Mouse (Mus musculus) thymus, postnatal 25 days (tissue): Measurements from ENCODE around the gene Ccdc28b.

Experiments used
- DNase-seq: peaks from one replicate; pipeline ENCODE4 v3.0.0; 2022

Gene Ccdc28b

DNA sequence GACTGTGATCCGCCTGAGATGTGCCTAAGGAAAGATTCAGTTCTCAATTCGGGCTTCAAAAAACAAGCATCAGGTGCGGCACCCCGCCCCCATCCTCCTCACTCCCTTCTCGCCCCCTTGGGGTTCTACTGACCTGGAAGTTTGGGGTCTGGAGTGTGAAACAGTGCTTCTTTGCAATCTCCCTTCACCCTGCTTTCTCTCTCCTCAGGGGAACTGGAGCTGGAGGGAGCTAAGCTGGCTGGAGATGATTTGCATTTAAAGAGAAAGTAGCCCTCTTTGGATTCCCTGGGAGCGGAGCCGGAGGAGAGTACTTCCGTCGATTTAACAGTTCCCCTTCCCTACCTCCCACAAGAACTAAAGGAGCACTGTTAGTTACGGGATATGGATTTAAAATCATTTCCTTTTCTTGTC, at the start of gene Ccdc28b:
Gene Ccdc28b (minus strand): TSS at position 267 of the 411 bp plus-strand sequence.
- peak; percentile 58 for DNase-seq

DNA sequence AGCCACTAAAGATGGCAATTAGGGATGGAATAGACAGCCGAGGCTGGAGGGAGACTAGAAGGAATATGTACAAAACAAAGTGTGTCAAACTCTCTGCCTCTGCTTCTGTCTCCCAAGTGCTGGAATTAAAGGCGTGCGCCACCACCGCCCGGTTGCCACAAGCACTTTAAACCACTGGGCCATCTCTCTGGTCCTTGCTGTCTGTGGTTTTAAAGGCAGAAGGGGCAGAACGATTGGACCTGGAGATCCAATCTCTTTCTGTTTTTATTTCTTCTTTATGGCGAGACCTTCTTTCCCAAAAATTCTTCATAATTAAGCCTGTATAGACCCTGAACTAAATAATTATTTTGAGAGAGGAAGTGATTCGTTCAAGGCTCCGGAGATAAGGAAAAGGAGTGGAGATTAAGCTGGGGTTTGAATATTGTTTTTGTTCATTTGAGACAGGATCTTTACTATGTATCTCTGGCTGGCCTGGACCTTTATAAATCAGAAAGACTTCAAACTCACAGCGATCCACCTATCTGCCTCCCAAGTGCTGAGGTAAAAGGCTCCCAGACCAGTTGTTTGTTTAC, 49.2 kb upstream of the Ccdc28b start:
- DNase-seq: no peak

DNA sequence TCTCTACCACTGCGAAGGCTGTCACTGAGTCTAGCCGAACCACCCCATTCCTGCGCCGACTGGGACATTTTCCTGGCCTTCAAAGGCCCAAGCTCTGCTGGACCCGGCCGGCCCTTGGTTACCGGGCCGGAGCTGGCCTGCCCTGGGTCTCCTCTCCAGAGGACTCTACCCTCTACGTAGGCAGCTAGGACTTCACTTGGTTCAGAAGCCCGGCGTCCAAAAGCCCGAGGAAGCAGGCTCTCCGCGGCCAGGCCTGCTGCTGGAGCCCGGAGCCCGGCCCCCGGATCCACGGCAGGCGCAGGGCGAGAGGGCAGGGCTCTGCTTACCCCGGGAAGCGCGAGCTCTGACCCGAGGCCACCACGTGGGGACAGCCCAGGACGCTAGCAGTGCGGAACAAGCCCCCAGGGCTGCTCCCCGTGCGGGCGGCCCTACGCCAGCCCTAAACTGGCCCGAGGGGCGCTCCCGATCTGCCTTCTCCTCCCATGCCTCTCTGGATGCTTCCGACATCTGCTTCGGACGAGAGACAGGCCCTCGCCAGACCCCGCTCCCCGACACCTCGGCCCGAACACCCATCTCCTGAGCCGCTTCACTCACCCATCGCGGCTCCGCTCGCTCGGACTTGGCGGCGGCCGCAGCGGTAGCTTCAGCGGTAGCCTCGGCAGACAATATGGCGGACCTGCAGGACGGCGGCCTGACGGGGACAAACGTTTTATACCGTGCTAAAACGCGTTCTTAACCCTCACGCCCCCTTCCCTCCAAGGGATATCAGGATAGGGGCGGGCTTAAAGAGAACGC, 48.5 kb upstream of the Ccdc28b start, which contains the start of gene Kpna6:
Gene Kpna6 (minus strand): TSS at position 685 of the 795 bp plus-strand sequence.
- DNase-seq: peak; percentile 84

GRCm38 (mm10) chr4:129671491-129672082, 47.8 kb upstream of the Ccdc28b start:
- peak; percentile 56 for DNase-seq

- no peak for DNase-seq
Observed at GRCm38 (mm10) chr4:129662255-129662813, 38.6 kb upstream of the Ccdc28b start.

DNA sequence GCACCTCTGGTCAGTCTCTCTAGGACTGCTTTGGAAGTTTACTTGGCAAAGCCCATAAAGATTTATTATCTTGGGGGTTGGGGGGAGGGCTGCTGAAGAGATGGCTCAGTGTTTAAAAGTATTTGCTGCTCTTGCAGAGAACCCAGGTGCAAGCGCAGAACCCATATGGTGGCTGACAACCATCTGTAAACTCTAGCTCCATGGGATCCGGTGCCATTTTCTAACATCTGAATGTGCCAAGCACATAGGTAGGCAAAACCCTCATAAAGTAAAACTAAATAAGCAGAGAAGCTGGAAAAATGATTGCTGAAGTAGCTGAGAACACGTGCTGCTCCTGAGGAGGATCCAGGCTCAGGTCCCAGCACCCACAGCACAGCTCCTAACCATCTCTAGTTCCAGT, 37.8 kb upstream of the Ccdc28b start:
- no peak for DNase-seq

DNA sequence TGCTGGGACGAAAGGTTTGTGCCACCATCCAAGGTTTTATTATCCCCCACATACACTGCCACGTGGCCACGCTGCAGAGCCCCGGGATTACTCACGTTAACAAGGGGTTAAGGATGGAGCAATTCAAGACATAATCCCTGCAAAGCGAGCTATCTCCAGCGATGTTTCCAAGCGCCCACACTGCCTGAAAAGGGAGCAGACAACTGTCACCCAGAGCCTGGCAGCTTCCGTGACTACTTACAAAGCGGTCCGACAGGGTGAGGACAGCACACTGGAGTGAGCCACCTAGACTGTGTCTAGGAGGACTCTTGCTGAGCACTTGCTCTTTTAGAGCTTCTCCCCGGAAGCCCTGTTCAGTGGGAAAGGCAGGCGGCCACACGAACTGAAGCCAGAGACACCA, 31.0 kb upstream of the Ccdc28b start:
- no peak for DNase-seq

DNA sequence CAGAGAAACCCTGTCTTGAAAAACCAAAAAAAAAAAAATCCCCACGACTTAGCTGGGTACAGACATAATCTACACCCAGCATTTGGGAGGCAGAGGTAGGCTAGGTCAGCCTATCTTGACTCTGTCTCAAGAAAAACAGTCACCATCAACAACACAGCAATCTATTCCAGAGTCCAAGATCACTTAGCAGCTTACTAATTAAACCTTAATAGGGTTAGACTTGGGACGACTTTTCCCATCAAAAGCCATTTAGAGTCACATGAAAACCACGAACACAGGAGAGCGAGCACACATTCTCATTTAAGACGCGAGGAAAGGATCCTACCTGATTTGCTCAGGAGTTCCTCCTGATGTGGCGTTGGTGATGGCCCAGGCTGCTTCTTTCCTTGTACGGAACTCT, 26.6 kb upstream of the Ccdc28b start:
- DNase-seq: no peak

GRCm38 (mm10) chr4:129648656-129649055, 24.9 kb upstream of the Ccdc28b start:
- no peak for DNase-seq

- DNase-seq: no peak
Observed at GRCm38 (mm10) chr4:129645204-129645603, 21.5 kb upstream of the Ccdc28b start.

GRCm38 (mm10) chr4:129641756-129642155, 18.0 kb upstream of the Ccdc28b start:
- DNase-seq: no peak

DNA sequence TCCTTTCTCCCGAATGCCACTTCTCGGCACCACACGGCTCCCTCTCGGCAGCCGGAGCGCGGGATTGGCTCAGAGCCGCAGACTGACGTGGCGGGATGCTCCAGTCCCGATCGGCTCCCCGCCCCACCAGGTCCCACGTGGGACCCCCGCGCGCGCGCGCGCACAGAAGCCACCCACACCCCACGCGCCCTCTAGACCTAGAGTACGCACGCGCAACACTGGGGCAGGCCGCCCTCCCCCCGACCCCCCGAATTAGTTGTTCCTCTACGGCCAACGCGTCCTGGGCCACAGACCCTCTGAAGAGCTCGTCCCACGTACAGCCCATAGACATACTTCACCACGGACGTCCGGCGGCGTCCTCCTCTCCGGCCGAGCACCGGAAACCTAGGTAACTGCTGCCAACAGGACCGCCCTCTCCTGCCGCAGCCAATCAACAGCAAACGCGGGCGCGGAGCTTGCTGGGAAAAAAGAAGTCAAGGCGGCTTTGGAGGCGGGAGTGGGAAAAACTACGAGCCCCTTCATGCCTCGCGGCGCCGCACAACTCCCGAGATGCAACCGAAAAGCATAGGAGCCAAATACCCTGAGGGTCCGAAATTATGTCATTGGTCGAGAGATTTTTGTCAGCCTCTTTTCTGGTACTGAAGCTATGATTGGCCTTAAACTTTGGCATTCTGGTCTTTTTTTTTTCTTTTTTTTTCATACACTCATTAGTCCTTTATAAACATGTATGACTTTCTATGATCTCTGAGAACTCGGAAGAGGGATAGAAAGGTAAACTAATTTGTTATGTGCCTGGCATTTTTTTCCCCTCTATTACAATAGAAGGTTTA, 17.1 kb upstream of the Ccdc28b start, which contains the start of gene Txlna:
Gene Txlna (minus strand): TSS at position 428 of the 830 bp plus-strand sequence.
- DNase-seq: peak; percentile 95

GRCm38 (mm10) chr4:129640101-129640637, 16.4 kb upstream of the Ccdc28b start:
- peak; percentile 30 for DNase-seq

GRCm38 (mm10) chr4:129639221-129639620, 15.5 kb upstream of the Ccdc28b start:
- no peak for DNase-seq

DNA sequence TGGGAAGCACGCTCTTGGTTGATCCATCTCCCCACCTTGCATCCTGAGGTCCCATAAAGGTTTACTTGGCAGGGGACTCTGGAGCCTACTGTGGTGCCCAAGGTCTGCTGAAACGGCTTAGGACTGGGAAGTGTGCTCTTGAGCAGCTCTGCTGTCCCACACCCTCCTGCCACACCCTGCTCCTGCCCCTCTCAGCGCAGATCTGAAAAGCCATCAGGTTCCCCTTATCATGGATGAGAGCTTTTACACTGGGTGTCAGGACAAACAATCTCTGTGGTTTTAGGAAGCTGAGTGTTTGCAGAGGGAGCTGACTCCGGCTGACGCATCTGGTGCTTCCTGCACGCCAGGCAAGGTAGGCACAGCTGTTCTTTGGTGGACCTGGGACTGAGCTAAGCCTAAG, 10.1 kb upstream of the Ccdc28b start:
- DNase-seq: no peak

DNA sequence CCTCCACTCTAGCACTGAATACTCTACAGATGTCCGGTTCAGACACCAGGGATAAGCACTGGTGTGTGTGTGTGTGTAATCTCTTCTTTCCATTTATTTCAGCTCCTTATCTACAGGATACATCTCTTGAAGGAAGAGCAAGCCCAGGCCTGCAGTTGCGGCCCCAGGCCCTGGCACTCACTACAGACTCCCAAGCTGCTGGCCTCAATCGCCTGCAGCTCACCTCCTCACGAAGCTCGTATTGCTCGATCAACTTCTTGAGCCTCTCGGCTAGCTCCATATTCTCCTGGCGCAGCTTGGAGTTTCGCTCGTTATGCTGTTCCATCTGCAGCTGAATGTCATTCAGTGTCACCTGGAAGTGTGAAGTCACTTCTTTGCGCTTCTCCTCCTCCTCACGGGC, 8.1 kb upstream of the Ccdc28b start:
- DNase-seq: no peak

- DNase-seq: no peak
Observed at GRCm38 (mm10) chr4:129630944-129631343, 7.2 kb upstream of the Ccdc28b start.

DNA sequence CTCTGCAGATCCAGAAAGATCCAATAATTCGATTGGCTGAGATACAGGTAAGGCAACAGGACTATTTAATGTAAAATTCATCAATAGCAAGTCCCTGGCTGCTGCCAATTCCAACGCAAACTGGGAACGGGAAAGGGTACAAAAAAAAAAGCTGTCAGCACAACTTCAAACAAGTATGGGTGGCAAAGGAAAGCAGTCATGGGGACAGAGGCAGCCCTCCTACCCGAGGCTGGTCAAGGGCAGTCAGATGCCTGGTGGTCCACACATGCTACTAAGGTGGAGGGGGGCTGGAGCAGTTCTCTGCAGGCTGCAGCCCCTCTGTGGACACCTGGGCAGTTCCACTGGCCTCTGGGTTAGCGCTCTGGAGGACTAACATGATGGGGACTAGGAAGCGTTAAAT, 2.3 kb upstream of the Ccdc28b start:
- no peak for DNase-seq

DNA sequence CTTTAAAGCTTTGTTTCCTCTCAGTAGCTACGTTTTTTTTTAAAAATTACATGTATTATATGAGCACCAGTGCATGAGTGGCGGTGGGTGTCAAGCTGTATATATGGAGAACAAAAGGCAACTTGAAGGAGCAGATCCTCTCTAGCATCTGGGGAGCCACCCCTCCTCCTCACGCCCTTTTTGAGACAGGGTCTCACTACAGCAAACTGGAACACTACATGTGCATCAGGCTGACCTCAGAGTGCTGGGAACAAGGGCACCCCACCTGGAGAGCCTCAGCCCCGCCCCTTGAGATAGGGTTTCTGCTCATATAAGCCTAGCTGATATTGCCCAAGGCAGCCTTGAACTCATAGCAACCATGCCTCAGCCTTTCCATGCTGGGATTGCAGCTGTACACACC, 1.7 kb upstream of the Ccdc28b start:
- DNase-seq: no peak

DNA sequence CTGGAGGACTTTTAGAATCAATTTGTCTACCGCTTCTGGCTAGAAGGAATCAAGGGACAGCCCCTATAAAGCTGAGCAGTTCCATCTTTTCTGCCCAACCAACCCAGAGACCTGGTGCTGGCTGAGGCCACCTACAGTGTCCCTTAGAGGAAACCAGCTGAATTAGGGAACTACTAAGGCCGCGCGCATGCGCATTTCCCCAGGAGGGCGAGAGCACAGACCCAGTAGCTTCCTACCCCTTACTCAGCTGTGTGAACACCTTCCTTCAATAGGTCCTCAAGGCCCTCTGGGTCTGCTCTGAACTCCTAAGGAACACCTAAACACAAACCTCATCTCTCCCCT, 1.3 kb upstream of the Ccdc28b start:
- DNase-seq: peak; percentile 66

DNA sequence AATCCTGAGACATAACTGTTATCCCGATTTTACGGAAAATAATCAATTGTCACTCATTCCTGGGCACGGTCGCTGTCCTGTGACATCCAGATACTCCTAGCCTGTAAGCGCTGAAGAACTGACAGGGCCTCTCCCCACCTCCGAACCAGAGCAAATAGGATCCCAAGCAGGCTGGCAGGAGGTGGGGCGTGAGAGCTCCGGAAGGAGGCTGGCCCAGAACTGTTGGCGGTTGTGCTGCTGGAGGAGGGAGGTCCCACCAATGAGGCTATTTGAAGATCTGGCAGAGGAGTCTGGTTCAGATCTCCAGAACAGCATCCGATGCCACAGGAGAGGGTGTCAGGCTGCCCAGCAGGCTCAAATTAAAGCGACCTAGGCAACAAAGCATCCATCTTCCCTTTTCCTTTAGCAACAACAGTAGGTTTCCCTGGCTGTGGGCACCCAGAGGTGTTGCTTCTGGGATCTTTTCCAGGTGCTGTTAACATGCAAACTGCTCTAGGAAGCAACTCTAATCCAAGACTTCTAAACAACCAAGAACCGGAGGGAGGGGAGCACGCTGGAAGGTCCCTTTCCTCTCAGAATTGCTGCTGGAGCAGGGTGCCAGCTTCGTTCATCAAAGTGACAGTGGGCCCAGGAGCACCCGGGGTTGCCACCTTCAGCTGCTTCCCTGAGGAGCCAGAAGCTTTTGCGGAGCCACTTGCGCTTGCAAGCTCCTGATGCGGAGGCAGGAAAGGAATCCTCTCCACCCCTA, 708 bp upstream of the Ccdc28b start:
- peak; percentile 84 for DNase-seq
